Mouse (Mus musculus) bone marrow, adult 2 months (tissue): Measurements from ENCODE around the gene Hrh2. TPM values are rescaled to one million over a fixed set of nuclear protein-coding genes. Genes with fewer than 3 reads are reported as not detected.

Experiments
- H3K27ac ChIP-seq: fragments of 200-500 bp; 2 replicates; pipeline ENCODE4 v1.5.1; 2012; ENCODE audit warnings: low read depth, mild to moderate bottlenecking, control low read depth, inconsistent platforms, low read length; ENCODE audit not compliant: control insufficient read depth, poor library complexity, insufficient read depth
- H3K4me1 ChIP-seq: fragments of 200-500 bp; 2 replicates; pipeline ENCODE4 v1.6.1; 2011; ENCODE audit warnings: low read length; ENCODE audit not compliant: control insufficient read depth, insufficient read depth
- H3K4me3 ChIP-seq: fragments of 200-500 bp; replicated peaks from 2 replicates; pipeline ENCODE3; 2011; ENCODE audit warnings: mild to moderate bottlenecking, low read depth, low read length, control low read depth; ENCODE audit not compliant: control insufficient read depth
- CTCF ChIP-seq: fragments of 200-500 bp; IDR thresholded peaks from 2 replicates; pipeline ENCODE4 v1.5.1; 2011; ENCODE audit warnings: low read length, control low read depth; ENCODE audit not compliant: control insufficient read depth, insufficient read depth
- POLR2A ChIP-seq: fragments of 200-500 bp; IDR thresholded peaks from 2 replicates; pipeline ENCODE4 v1.6.1; 2011; ENCODE audit warnings: low read depth, mild to moderate bottlenecking, control low read depth, low read length, borderline replicate concordance; ENCODE audit not compliant: control insufficient read depth
- WGBS: fragments of 180-500 bp; shearing (Covaris S2); methylation state at CpG from one replicate; pipeline ENCODE4 v1.1.7; 2018; 5-methylcytosine and 5-hydroxymethylcytosine counted together
- polyA plus RNA-seq: library from polyadenylated mRNA; stranded (reverse); fragments of >200 nt; gene quantifications from 2 replicates; pipeline ENCODE4 v1.2.4, GENCODE M21; 2011; ENCODE audit warnings: low replicate concordance; ENCODE audit not compliant: missing spikeins, insufficient read depth, insufficient read length

Hrh2 gene
- polyA plus RNA-seq, 1 experiment: 4.4 TPM

DNA sequence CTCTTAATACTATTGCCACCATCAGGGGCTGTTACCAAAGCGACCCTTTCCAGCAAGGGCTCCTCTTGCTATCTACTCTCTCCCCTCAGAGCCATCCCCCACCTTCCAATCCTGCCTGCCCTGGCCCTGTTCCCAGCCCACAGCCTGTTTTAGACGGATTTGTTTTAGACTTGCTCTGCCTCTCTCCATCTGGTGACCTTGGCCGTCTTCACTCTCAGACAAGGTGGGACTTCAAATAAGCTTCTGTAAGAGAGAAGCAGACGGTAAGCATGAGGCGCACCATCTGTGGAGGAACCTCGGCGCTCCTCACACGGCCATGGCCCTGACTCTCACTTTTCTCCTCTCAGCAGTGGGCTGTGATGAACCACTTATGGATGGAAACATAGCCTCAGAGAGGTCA, 10.5 kb downstream of the Hrh2 start:
- WGBS: 80% methylated on average over 8 of the region's 8 CpGs
- H3K4me1 ChIP-seq: peaks cover 9% of the 10 kb centered on the region

DNA sequence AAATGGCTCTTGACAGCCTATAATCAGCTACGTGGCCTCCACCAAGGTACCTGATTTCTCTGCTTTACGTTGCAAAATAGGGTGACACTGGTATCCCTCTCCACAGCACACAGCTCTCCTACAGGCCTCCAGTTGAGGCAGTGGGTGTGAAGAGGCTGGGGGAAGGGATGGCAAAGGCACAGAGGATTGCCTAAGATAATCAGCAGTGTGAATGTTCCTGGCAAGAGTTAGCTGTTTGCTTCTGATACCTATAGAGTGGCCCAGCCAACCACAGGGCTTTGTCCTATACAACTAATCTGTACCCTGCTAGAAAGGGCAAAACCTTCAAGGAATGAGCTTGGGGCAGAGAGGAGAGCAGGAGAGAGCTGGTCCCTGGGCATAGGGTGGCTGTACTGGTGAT, 11.5 kb downstream of the Hrh2 start:
- TF ChIP-seq POLR2A: no peak
- TF ChIP-seq CTCF: no peak
- Histone ChIP-seq H3K27ac (no peak overlapping the region), H3K4me1 (peaks cover 9% of the 10 kb centered on the region), H3K4me3 (no peak overlapping the region)
- WGBS: 71% methylated on average over 2 of the region's 2 CpGs

More for the DNA sequence above, 10.5 kb downstream of the Hrh2 start:
- no peak overlapping the region for H3K27ac ChIP-seq
- no peak overlapping the region for H3K4me3 ChIP-seq
- no peak for TF ChIP-seq CTCF
- TF ChIP-seq POLR2A: no peak

DNA sequence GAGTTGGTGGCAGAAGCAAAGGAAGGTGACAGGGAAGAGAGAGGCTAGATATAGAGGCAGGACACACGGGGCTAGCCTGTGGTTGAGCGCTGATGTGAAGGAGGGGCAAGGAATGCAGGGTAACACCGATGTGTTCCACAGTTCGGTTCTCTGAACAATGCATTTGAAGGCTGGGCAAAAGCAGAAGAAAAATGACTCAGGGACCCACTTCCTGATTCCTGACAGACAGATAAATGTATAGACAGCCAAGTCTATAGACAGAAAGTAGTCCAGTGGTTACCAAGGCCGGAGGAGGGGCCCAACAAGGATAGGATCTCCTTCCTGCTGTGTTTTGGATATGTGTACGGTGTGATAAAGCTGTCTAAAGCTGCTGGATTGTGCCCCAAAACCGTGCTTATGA, 13.3 kb downstream of the Hrh2 start:
- no peak overlapping the region for H3K4me3 ChIP-seq
- TF ChIP-seq CTCF (no peak), POLR2A (no peak)
- WGBS: 18% methylated on average over 7 of the region's 7 CpGs
- H3K4me1 ChIP-seq: peaks cover 10% of the 10 kb centered on the region
- H3K27ac ChIP-seq: no peak overlapping the region

DNA sequence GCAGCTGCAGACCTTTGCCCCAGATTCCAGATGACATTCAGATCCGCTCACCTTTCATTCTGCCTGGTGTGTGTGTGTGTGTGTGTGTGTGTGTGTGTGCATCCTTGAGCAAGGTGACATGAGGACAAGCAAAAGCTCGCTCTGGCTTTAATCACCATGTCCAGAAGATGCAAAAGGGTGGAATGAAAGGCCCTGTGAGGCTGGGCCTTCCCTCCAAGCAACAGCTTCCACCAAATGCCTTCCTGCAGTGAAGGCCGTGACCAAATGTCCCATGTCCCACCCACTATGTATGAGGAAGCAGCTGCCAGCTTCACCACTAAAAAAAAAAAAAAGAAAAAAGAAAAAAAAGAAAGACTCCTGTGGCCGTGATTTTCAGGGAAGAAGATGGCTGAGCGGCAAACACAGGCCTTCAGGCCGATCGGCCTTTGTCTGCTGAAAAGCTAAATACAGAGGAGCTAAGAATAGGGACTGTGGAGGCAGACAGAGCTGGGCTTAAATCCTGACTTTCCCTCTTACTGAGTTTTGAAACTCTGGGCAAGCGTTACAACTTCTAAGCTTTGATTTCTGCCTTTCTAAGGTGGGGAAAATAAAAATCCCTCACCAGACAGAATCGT, 14.3 kb downstream of the Hrh2 start:
- 0 out of 2 replicates have a peak overlapping the region, but pooled peaks have one; percentile 12 for H3K27ac ChIP-seq
- H3K4me1 ChIP-seq: peaks cover 11% of the 10 kb centered on the region
- 59% methylated on average over 9 of the region's 9 CpGs for WGBS
- no peak overlapping the region for H3K4me3 ChIP-seq
- TF ChIP-seq POLR2A: no peak
- no peak for TF ChIP-seq CTCF

DNA sequence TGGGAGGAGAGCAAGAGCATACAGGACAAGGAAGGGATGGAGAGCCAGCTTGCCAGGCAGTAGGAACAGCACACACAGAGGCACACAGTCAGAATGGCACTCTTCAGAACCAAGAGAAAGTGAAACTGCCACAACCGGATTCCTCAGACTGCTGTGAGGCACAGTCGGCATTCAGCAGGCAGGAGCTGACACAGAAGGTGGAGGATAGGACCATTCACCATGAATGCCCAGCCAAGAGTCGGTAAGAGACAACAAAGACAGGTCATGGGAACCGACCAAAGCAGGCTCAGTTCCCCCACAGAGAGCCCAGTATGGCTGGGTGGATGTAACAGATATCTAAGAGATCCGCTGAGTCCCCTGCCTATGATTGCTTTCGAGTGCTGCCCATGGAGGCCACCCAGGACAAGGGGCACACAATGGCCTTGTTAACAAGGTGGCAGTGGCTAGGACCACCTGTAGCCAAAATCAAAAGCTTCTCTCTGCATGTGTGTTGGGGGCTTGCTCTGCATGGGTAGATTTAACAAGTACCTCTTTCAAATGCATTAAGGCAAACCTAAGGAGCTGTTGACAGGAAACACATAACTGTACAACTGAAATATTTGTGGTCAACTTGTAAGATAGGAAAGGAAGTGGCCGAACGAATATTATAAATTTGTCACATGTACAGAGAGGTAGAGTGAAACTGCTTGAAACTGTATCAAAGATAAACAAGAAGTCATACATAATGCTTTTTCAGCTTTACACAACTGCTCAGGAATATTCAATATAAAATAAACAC, 17.7 kb downstream of the Hrh2 start:
- TF ChIP-seq CTCF: 0 out of 2 replicates have a peak, but pooled peaks have one; percentile 1
- no peak for TF ChIP-seq POLR2A
- 3% methylated on average over 8 of the region's 8 CpGs for WGBS
- Histone ChIP-seq H3K4me3 (peak overlapping the region; percentile 25), H3K27ac (peak overlapping the region; percentile 58), H3K4me1 (peaks cover 13% of the 10 kb centered on the region)

DNA sequence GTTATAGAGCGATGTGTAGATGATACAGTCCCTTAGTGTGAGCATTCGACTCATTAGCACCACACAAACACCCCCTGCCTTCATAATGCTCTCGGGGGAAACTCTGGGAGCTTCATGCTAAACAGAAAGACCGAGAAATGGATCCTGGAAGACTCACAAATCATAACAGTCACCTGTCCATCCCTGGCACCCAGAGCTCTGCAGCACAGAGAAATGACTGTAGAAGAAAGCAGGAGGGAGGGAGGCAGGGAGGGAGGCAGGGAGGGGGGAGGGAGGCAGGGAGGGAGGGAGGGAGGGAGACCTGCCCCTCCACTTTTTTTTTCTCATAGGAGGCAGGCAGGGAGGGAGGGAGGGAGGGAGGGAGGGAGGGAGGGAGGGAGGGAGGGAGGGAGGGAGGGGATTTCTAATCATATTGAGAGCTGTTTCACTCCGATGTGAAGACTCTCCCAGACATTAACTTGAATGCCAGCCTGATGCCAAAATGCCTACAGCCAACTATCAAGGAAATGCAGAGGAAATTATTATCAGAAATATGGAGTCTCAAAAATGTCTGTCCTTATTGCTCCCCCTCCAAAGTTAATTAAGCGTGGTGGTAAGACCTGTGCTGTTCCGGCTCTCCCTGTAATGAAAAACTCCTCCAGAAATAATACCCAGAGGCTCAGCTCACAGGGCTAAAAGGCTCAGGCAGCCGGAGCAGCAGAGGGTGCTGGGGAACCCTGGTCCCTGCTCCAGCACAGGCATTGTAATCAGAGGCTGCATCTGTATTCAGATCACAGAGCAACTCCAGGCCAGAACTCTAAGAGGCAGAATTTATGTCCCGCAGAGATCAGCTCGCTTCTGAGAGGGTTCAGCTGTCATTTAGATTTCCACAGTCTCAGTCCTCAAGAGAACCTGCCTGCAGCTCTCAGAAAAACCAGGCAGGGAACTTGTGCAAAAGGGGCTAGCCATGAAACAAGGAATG, 19.9 kb downstream of the Hrh2 start:
- Histone ChIP-seq H3K4me3 (no peak overlapping the region), H3K4me1 (peaks cover 8% of the 10 kb centered on the region), H3K27ac (no peak overlapping the region)
- 55% methylated on average over 10 of the region's 10 CpGs for WGBS
- TF ChIP-seq CTCF (no peak), POLR2A (no peak)

DNA sequence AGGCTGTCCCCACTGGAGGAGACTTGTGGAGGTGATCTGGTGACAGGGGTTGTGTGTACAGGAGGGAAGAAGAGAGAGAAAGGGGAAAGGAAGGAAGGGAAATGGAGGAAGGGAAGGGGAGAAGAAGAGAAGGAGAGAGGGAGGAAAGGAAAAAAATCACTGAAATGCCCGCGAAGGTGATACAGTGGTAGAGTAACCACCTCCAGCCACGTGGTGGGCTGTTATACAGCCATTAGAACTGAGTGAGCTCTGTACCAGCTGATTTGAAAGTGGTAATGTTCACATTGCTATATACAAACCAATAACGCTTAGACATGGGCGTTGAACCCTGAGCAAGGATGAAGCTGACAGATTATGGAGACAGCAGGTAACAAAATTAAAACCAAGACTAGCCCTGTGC, 20.6 kb downstream of the Hrh2 start:
- Histone ChIP-seq H3K4me1 (peaks cover 9% of the 10 kb centered on the region), H3K27ac (no peak overlapping the region), H3K4me3 (no peak overlapping the region)
- WGBS: 62% methylated on average over 5 of the region's 5 CpGs
- TF ChIP-seq POLR2A (no peak), CTCF (no peak)

DNA sequence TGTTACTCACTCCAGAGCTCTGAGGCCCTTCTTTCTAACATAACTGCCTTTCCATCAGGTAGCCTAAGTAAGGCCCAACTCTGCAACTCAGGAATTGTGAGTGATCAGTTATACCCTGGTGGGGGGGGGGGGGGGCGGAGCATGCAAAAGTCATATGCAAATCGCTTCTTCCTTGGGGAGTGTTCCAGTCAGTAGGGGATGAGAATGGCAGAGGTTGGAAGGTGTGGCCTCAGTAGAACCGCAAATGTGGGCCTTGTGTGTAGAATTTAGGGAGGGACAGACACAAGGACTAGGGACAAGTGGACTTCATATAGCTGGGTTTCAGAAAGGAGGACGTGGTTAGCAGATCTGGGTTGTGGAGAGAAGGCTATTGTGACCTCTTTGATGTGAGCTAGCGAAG, 23.3 kb downstream of the Hrh2 start:
- Histone ChIP-seq H3K27ac (no peak overlapping the region), H3K4me1 (peaks cover 15% of the 10 kb centered on the region), H3K4me3 (no peak overlapping the region)
- no peak for TF ChIP-seq POLR2A
- TF ChIP-seq CTCF: no peak
- 64% methylated on average over 5 of the region's 5 CpGs for WGBS
